Mouse (Mus musculus) gastrocnemius, adult 2 months (tissue): Measurements from ENCODE around the gene Adgrl3. TPM values are rescaled to one million over a fixed set of nuclear protein-coding genes. Genes with fewer than 3 reads are reported as not detected.

Experiments used
- DNase-seq: peaks from one replicate; pipeline ENCODE4 v3.0.0; 2022
- H3K27ac ChIP-seq: fragments of 200-600 bp; 2 replicates; pipeline ENCODE4 v1.8.1; 2022; ENCODE audit warnings: mild to moderate bottlenecking
- H3K4me3 ChIP-seq: fragments of 200-600 bp; 2 replicates; pipeline ENCODE4 v1.8.1; 2022; ENCODE audit warnings: mild to moderate bottlenecking, moderate library complexity
- CTCF ChIP-seq: fragments of 200-600 bp; IDR thresholded peaks from 2 replicates; pipeline ENCODE4 v1.8.1; 2022; ENCODE audit warnings: antibody characterized with exemption, mild to moderate bottlenecking, moderate library complexity
- intact Hi-C: fragments of 180-260 bp; cut with DNase I; formaldehyde crosslinking; loops from one replicate; pipeline ENCODE4 v1.15.1; 2025
- total RNA-seq, 2 experiments: library from RNA; stranded (reverse); gene quantifications; 2 replicates each; pipeline ENCODE4 v1.2.3; 2021

The Adgrl3 gene
- total RNA-seq, 2 experiments from 2014 or later: 0.51 to 0.73 TPM

- TF ChIP-seq CTCF: no peak
- intact Hi-C loops: no loop called here
Measured at GRCm38 (mm10) chr5:81738286-81739032, 718.5 kb downstream of the Adgrl3 start.

DNA sequence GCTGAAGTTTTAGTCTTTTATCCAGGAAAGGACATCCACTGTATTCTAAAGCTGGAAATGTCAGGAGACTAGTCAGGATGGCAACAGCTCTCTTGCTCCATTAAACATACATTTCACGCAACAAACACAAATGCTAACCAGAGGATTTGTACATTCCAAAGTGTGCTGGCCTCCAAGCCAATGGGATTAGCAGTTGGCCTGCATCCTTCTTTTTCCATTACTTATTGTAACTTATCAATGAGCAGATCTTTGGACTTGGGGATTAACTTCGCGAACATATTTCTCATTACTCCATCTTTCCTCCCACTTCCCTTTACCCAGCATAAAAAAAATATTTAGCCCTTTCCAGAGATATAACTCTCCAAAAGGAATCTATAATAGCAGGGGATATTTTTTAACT lies 732.5 kb downstream of the Adgrl3 start:
- Histone ChIP-seq H3K4me3 (no peak overlapping the region), H3K27ac (no peak overlapping the region)
- TF ChIP-seq CTCF: no peak
- no peak for DNase-seq
- intact Hi-C loops: no loop called here

More at GRCm38 (mm10) chr5:81738286-81739032, 718.5 kb downstream of the Adgrl3 start:
- no peak for DNase-seq
- Histone ChIP-seq H3K27ac (no peak overlapping the region), H3K4me3 (no peak overlapping the region)

- Histone ChIP-seq H3K4me3 (no peak overlapping the region), H3K27ac (no peak overlapping the region)
- DNase-seq: no peak
- intact Hi-C loops: no loop called here
- no peak for TF ChIP-seq CTCF
Measured at GRCm38 (mm10) chr5:81755711-81756110, 735.8 kb downstream of the Adgrl3 start.

DNA sequence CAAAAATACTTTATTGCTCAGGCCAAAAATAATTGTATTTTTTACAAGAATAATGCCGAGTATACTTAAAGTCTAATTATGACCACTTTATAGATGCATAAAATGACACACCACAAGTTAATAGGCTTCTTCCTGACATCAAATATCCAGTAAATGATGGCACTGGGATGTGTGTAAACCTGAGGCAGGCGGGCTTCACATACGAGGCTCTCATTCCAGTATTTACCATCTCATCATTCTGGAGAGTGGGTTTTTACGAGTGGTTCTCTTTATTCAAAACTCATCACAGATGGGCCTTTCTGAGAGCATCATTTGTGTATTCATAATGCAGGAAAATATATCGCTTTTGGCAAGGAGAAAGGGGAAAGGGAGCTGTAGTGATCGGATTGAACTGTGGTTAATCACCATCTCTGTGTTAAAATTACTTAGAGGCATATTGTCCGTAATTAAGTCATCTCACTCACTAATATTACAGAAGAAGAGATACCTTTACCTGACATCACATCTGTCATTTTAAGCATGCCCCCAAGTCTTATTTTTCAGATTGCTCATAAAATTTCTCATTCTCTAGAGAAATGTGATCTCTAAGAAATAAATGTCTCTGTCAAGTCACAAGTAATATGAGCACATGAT lies 737.3 kb downstream of the Adgrl3 start:
- Histone ChIP-seq H3K4me3 (no peak overlapping the region), H3K27ac (no peak overlapping the region)
- DNase-seq: no peak
- intact Hi-C loops: no loop called here
- TF ChIP-seq CTCF: no peak

DNA sequence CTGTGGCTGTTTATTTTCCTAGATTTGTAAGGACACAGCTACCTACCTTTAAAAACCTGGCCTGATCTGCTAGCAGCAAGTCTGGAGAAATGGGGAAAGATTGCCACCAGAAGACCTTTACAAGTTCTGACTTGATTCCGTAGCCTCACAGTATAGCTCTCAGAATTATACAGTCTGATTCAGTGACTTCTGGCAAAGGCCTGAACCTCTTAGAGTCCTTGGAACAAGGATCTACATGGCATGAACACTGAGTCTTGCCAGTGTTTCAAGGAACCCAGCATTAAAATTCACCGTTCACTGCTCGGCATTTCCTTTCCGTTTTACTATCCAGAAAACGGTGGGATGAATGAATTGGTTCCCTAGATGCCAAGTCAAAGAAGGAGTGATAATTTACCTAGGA lies 756.3 kb downstream of the Adgrl3 start:
- no peak overlapping the region for H3K27ac ChIP-seq
- no peak overlapping the region for H3K4me3 ChIP-seq
- intact Hi-C loops: no loop called here
- TF ChIP-seq CTCF: no peak
- DNase-seq: no peak

GRCm38 (mm10) chr5:81776746-81777145 lies 756.8 kb downstream of the Adgrl3 start:
- TF ChIP-seq CTCF: no peak
- no peak overlapping the region for H3K4me3 ChIP-seq
- H3K27ac ChIP-seq: no peak overlapping the region
- intact Hi-C loops: no loop called here
- no peak for DNase-seq

DNA sequence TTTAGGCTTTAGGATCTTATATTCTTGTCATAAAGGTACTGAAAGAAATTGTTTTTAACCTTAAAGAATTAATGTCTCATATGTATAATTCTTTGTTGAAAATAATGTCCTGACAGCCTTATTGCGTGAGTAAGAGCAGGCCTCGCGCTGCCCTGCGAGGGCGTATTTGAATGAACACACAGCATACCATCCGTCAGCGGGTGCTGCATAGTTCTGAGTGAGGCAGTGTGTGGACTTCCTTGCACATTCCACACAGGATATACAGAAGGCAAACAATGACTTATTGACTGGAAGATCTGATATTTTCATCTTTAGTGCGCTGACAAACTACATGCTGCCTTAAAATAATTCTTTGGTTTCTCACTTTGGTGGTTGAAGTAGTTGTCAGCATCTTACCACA lies 764.8 kb downstream of the Adgrl3 start:
- Histone ChIP-seq H3K4me3 (no peak overlapping the region), H3K27ac (no peak overlapping the region)
- intact Hi-C loops: no loop called here
- no peak for DNase-seq
- no peak for TF ChIP-seq CTCF

- Histone ChIP-seq H3K27ac (no peak overlapping the region), H3K4me3 (no peak overlapping the region)
- no peak for TF ChIP-seq CTCF
- DNase-seq: no peak
- intact Hi-C loops: no loop called here
Measured at GRCm38 (mm10) chr5:81790710-81791109, 770.8 kb downstream of the Adgrl3 start.

GRCm38 (mm10) chr5:81794125-81794524 lies 774.2 kb downstream of the Adgrl3 start:
- Histone ChIP-seq H3K27ac (no peak overlapping the region), H3K4me3 (no peak overlapping the region)
- TF ChIP-seq CTCF: no peak
- intact Hi-C loops: no loop called here
- DNase-seq: no peak

DNA sequence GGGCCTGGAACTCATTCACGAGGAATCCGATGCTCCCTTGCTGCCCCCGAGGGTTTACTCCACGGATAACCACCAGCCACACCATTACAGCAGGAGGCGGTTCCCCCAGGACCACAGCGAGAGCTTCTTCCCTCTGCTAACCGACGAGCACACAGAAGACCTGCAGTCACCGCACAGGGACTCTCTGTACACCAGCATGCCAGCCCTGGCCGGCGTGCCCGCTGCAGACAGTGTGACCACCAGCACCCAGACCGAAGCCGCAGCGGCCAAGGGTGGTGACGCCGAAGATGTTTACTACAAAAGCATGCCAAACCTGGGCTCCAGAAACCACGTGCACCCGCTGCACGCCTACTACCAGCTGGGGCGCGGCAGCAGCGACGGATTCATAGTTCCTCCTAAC lies 774.7 kb downstream of the Adgrl3 start:
- H3K4me3 ChIP-seq: no peak overlapping the region
- DNase-seq: no peak
- intact Hi-C loops: no loop called here
- TF ChIP-seq CTCF: no peak
- no peak overlapping the region for H3K27ac ChIP-seq

GRCm38 (mm10) chr5:81796128-81796527 lies 776.2 kb downstream of the Adgrl3 start:
- TF ChIP-seq CTCF: no peak
- intact Hi-C loops: no loop called here
- no peak overlapping the region for H3K4me3 ChIP-seq
- no peak for DNase-seq
- H3K27ac ChIP-seq: no peak overlapping the region

- no peak for TF ChIP-seq CTCF
- no peak for DNase-seq
- Histone ChIP-seq H3K27ac (no peak overlapping the region), H3K4me3 (no peak overlapping the region)
- intact Hi-C loops: no loop called here
Measured at GRCm38 (mm10) chr5:81810966-81811365, 791.0 kb downstream of the Adgrl3 start.

GRCm38 (mm10) chr5:81832076-81832475 lies 812.1 kb downstream of the Adgrl3 start:
- intact Hi-C loops: no loop called here
- H3K27ac ChIP-seq: no peak overlapping the region
- TF ChIP-seq CTCF: no peak

DNA sequence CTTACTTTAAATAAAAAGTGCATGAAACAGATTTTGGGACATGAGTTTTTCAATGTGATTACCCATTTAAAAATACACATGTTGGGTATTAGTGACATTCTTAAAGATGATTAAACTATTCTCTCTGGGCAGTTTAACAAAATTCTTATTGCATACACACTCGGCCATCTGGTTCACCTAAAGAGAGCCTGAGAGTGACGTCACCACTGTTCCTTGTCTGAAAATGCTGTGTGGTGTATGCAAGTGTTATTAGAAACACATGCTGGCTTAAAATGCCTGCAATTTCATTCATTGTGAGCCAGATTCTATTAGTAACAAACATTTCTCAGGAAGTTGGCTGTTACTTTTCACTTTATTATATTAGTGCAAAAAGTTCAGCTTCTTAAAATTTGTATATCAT lies 812.7 kb downstream of the Adgrl3 start:
- Histone ChIP-seq H3K27ac (no peak overlapping the region), H3K4me3 (no peak overlapping the region)
- TF ChIP-seq CTCF: no peak
- intact Hi-C loops: no loop called here
- no peak for DNase-seq

More at GRCm38 (mm10) chr5:81832076-81832475, 812.1 kb downstream of the Adgrl3 start:
- H3K4me3 ChIP-seq: no peak overlapping the region
- no peak for DNase-seq
